Mouse (Mus musculus): ENCODE data around the gene Steap2.

- no peak for TF ChIP-seq CTCF (IDR thresholded peaks at IDR 0.05; ENCODE audit: low read depth)
- no peak for TF ChIP-seq EP300 (IDR thresholded peaks at IDR 0.05; ENCODE audit: low read depth)
These were observed 6.2 kb downstream of the Steap2 start for GRCm38 (mm10) chr5:5688228-5688627.
